Mouse (Mus musculus) C2C12 (cell line): Measurements from ENCODE around the gene Phlda2.

Source experiments
- CEBPB ChIP-seq: IDR thresholded peaks from one replicate; pipeline ENCODE4 v1.6.1; 2011; ENCODE audit warnings: low read depth, mild to moderate bottlenecking, control low read depth, moderate library complexity
- CTCF ChIP-seq: IDR thresholded peaks from one replicate; pipeline ENCODE4 v1.5.1; 2011; ENCODE audit not compliant: control insufficient read depth, insufficient read depth, insufficient read length
- FOSL1 ChIP-seq: IDR thresholded peaks from one replicate; pipeline ENCODE4 v1.8.0; 2011; ENCODE audit warnings: mild to moderate bottlenecking, low read length; ENCODE audit not compliant: poor library complexity, insufficient read depth, severe bottlenecking
- MAX ChIP-seq: IDR thresholded peaks from one replicate; pipeline ENCODE4 v1.6.1; 2011; ENCODE audit warnings: mild to moderate bottlenecking, control low read depth
- MYOD1 ChIP-seq: IDR thresholded peaks from one replicate; pipeline ENCODE4 v1.6.1; 2011; ENCODE audit warnings: low read depth; ENCODE audit not compliant: control insufficient read depth, insufficient read length
- MYOG ChIP-seq: IDR thresholded peaks from one replicate; pipeline ENCODE4 v1.6.1; 2011; ENCODE audit not compliant: control insufficient read depth, insufficient read length; ENCODE audit errors: extremely low read depth
- USF1 ChIP-seq: IDR thresholded peaks from one replicate; pipeline ENCODE4 v1.6.1; 2011; ENCODE audit warnings: low read depth, mild to moderate bottlenecking, control low read depth, moderate library complexity

GRCm38 (mm10) chr7:143501643-143502417 lies 1.1 kb downstream of the Phlda2 start:
- TF ChIP-seq CTCF (no peak), USF1 (no peak), MAX (no peak), MYOG (no peak), CEBPB (no peak), FOSL1 (no peak), MYOD1 (no peak)
